Mouse (Mus musculus) cerebellum, adult 18-20 months (tissue): ENCODE results near the gene Pmel.
"Not testable (repeated sequence)": the region's sequence is repeated elsewhere in the genome, so short reads cannot be mapped to it uniquely, and the experiment has no call there.

Source experiments
- DNase-seq, 2 experiments: peaks; one replicate each; pipeline ENCODE4 v3.0.0; 2021

Pmel gene

GRCm38 (mm10) chr10:128704491-128705316 lies 709 bp downstream of the Pmel start, which contains the start of gene Cdk2:
TSS of gene Cdk2 (minus strand) at chr10:128705031.
- DNase-seq, result peak; percentile 89 to 90

GRCm38 (mm10) chr10:128705317-128705693 lies 1.3 kb downstream of the Pmel start:
- no peak for DNase-seq

- not testable (repeated sequence) for DNase-seq
Observed at GRCm38 (mm10) chr10:128711318-128711717, 7.3 kb downstream of the Pmel start.

- no peak for DNase-seq
Observed at GRCm38 (mm10) chr10:128715559-128716537, 11.9 kb downstream of the Pmel start.

- DNase-seq, result not testable (repeated sequence)
Observed at GRCm38 (mm10) chr10:128725466-128725865, 21.5 kb downstream of the Pmel start.

- no peak for DNase-seq
Observed at GRCm38 (mm10) chr10:128728059-128728458, 24.1 kb downstream of the Pmel start.

- DNase-seq, result peak; percentile 75 to 76
Observed at GRCm38 (mm10) chr10:128731002-128731433, 27.0 kb downstream of the Pmel start.

- DNase-seq, result no peak
Observed at GRCm38 (mm10) chr10:128731992-128732391, 28.0 kb downstream of the Pmel start.

GRCm38 (mm10) chr10:128737435-128737834 lies 33.4 kb downstream of the Pmel start:
- no peak for DNase-seq

- DNase-seq, result no peak
Observed at GRCm38 (mm10) chr10:128740296-128740695, 36.3 kb downstream of the Pmel start.

- no peak for DNase-seq
Observed at GRCm38 (mm10) chr10:128742616-128743015, 38.6 kb downstream of the Pmel start.

- DNase-seq, result no peak
Observed at GRCm38 (mm10) chr10:128743235-128743634, 39.2 kb downstream of the Pmel start.

- DNase-seq, result peak; percentile 34 to 59
Observed at GRCm38 (mm10) chr10:128743791-128744191, 39.8 kb downstream of the Pmel start.

GRCm38 (mm10) chr10:128744211-128744610 lies 40.2 kb downstream of the Pmel start:
- DNase-seq, result no peak

- DNase-seq, result no peak
Observed at GRCm38 (mm10) chr10:128744680-128745601, 40.9 kb downstream of the Pmel start, which contains the start of gene Dgka. TSS of gene Dgka (minus strand) at chr10:128744855.

GRCm38 (mm10) chr10:128745946-128746613 lies 42.1 kb downstream of the Pmel start:
- DNase-seq, result no peak

GRCm38 (mm10) chr10:128746972-128747645 lies 43.1 kb downstream of the Pmel start:
- DNase-seq, result no peak

GRCm38 (mm10) chr10:128747646-128748251 lies 43.8 kb downstream of the Pmel start, which contains the start of gene Pym1:
TSS of gene Pym1 (plus strand) at chr10:128747889.
- peak; percentile 61 to 66 for DNase-seq

GRCm38 (mm10) chr10:128748252-128748864 lies 44.4 kb downstream of the Pmel start:
- DNase-seq, result peak; percentile 72 to 81
